In genomic region chr9:21706586-21707265, GRCm38 (mm10) we compare ENCODE assay signal across 17 mouse cellular contexts. TPM values are rescaled to one million over a fixed set of nuclear protein-coding genes. Genes with fewer than 3 reads are reported as not detected.
DNase-seq lines count a peak whose midpoint lies in the region; ATAC-seq and TF ChIP-seq lines count a peak whose summit lies in the region.
"Had no signal": no experiment of that assay in that cellular context is flagged by ENCODE, and none has a peak within 500 bp of the region (broad histone marks: within the 10 kb centered on the region; RNA-seq: fewer than 3 reads in every experiment).

No protein-coding gene starts in this region.

- no peak for DNase-seq in forebrain, embryonic 11.5 days (ENCODE audit: low spot score)
- no peak for DNase-seq in liver, embryonic 13.5 days
- no peak for DNase-seq in liver, embryonic 11.5 days (ENCODE audit: low spot score)
- no peak for DNase-seq in intestine, embryonic 14.5 days (ENCODE audit: low spot score)
- DNase-seq in liver, postnatal 0 days = no peak
- DNase-seq in cerebellum, postnatal 36 days = no peak
- no peak for DNase-seq in lung, postnatal 4 days
- DNase-seq: adrenal gland, postnatal 14 days; B cell, adult 2 months; gastrocnemius, postnatal 14 days; lung, adult 18-20 months; retina, postnatal 1 day; thymus, postnatal 14 days had no signal

- H3K4me2 ChIP-seq in forebrain, embryonic 15.5 days (replicated peaks) = no peak overlapping the region
- H3K4me2 ChIP-seq in forebrain, embryonic 11.5 days (ENCODE audit: low read depth, low read length, severe bottlenecking) = no peak overlapping the region
- H3K4me2 ChIP-seq in liver, embryonic 13.5 days = no peak overlapping the region
- H3K4me2 ChIP-seq in liver, embryonic 11.5 days = no peak overlapping the region
- H3K4me2 ChIP-seq in intestine, embryonic 14.5 days (ENCODE audit: low read length) = no peak overlapping the region
- H3K4me2 ChIP-seq in liver, postnatal 0 days (ENCODE audit: low read depth, low read length) = no peak overlapping the region
- H3K4me2 ChIP-seq: heart, embryonic 13.5 days had no signal

- TF ChIP-seq CTCF in liver, postnatal 0 days (IDR thresholded peaks at IDR 0.05; ENCODE audit: low read depth) = no peak; the same call in 1 of the 2 replicates

- WGBS in forebrain, embryonic 15.5 days = 89% methylated on average over 8 of the region's 8 CpGs
- WGBS in forebrain, embryonic 11.5 days = 90% methylated on average over 8 of the region's 8 CpGs
- 83% methylated on average over 8 of the region's 8 CpGs for WGBS in liver, embryonic 13.5 days (ENCODE audit: insufficient replicate concordance)
- WGBS in liver, embryonic 11.5 days = 87% methylated on average over 8 of the region's 8 CpGs
- 89% methylated on average over 8 of the region's 8 CpGs for WGBS in intestine, embryonic 14.5 days
- 82% methylated on average over 8 of the region's 8 CpGs for WGBS in liver, postnatal 0 days (ENCODE audit: insufficient replicate concordance)

- no peaks in the 10 kb centered on the region for H3K9me3 ChIP-seq in forebrain, embryonic 15.5 days
- no peaks in the 10 kb centered on the region for H3K9me3 ChIP-seq in forebrain, embryonic 11.5 days (ENCODE audit: control insufficient read depth, low read length)
- no peaks in the 10 kb centered on the region for H3K9me3 ChIP-seq in liver, embryonic 13.5 days (replicated peaks)
- H3K9me3 ChIP-seq in liver, embryonic 11.5 days (ENCODE audit: control insufficient read depth, low read length) = no peaks in the 10 kb centered on the region
- no peaks in the 10 kb centered on the region for H3K9me3 ChIP-seq in intestine, embryonic 14.5 days (ENCODE audit: control insufficient read depth, low read length)
- H3K9me3 ChIP-seq in liver, postnatal 0 days (ENCODE audit: low read length) = no peaks in the 10 kb centered on the region
- H3K9me3 ChIP-seq: heart, embryonic 13.5 days had no signal

- 0 out of 2 replicates have a peak, but pooled peaks have one; percentile 47 for ATAC-seq in forebrain, embryonic 15.5 days (replicated peaks)
- ATAC-seq in forebrain, embryonic 11.5 days (replicated peaks; ENCODE audit: low FRiP score) = no peak
- peak; percentile 43; the same call in 1 of the 2 replicates for ATAC-seq in liver, embryonic 13.5 days (ENCODE audit: low read depth)
- ATAC-seq in liver, embryonic 11.5 days (replicated peaks; ENCODE audit: low FRiP score) = no peak; the same call in 1 of the 2 replicates
- peak; percentile 34; the same call in 1 of the 2 replicates for ATAC-seq in intestine, embryonic 14.5 days (replicated peaks; ENCODE audit: low FRiP score, low TSS enrichment, low read depth)
- peak; percentile 89 for ATAC-seq in liver, postnatal 0 days
- ATAC-seq: inflammation-experienced regulatory T-cells, adult 6 months; Patski had no signal

- no peak overlapping the region for H3K9ac ChIP-seq in forebrain, embryonic 15.5 days (replicated peaks)
- no peak overlapping the region for H3K9ac ChIP-seq in forebrain, embryonic 11.5 days (ENCODE audit: low read length)
- H3K9ac ChIP-seq in liver, embryonic 13.5 days = no peak overlapping the region
- no peak overlapping the region for H3K9ac ChIP-seq in liver, embryonic 11.5 days (ENCODE audit: low read depth, low read length)
- H3K9ac ChIP-seq in intestine, embryonic 14.5 days (ENCODE audit: low read length) = no peak overlapping the region
- no peak overlapping the region for H3K9ac ChIP-seq in liver, postnatal 0 days (replicated peaks)
- H3K9ac ChIP-seq: heart, embryonic 13.5 days had no signal

- no peak overlapping the region for H3K27ac ChIP-seq in forebrain, embryonic 15.5 days (replicated peaks)
- no peak overlapping the region for H3K27ac ChIP-seq in forebrain, embryonic 11.5 days (ENCODE audit: low read depth, low read length)
- no peak overlapping the region for H3K27ac ChIP-seq in liver, embryonic 13.5 days
- no peak overlapping the region for H3K27ac ChIP-seq in liver, embryonic 11.5 days (ENCODE audit: low read depth, low read length)
- no peak overlapping the region for H3K27ac ChIP-seq in intestine, embryonic 14.5 days (ENCODE audit: low read depth)
- H3K27ac ChIP-seq in liver, postnatal 0 days (ENCODE audit: low read depth) = peak overlapping the region; percentile 31; the same call in 1 of the 2 replicates
- H3K27ac ChIP-seq: heart, embryonic 13.5 days had no signal

- no peaks in the 10 kb centered on the region for H3K4me1 ChIP-seq in forebrain, embryonic 15.5 days
- no peaks in the 10 kb centered on the region for H3K4me1 ChIP-seq in forebrain, embryonic 11.5 days (replicated peaks; ENCODE audit: control insufficient read depth, insufficient read depth, low read length)
- H3K4me1 ChIP-seq in liver, embryonic 13.5 days (replicated peaks) = no peaks in the 10 kb centered on the region
- H3K4me1 ChIP-seq in liver, embryonic 11.5 days (replicated peaks; ENCODE audit: control insufficient read depth, insufficient read depth, low read length) = no peaks in the 10 kb centered on the region
- H3K4me1 ChIP-seq in intestine, embryonic 14.5 days (replicated peaks; ENCODE audit: control insufficient read depth, insufficient read depth, low read length) = no peaks in the 10 kb centered on the region
- no peaks in the 10 kb centered on the region for H3K4me1 ChIP-seq in liver, postnatal 0 days (ENCODE audit: insufficient read depth)
- H3K4me1 ChIP-seq: heart, embryonic 13.5 days had no signal

- no peaks in the 10 kb centered on the region for H3K27me3 ChIP-seq in forebrain, embryonic 15.5 days
- H3K27me3 ChIP-seq in forebrain, embryonic 11.5 days (ENCODE audit: control insufficient read depth, insufficient read depth, low read length) = no peaks in the 10 kb centered on the region
- H3K27me3 ChIP-seq in liver, embryonic 13.5 days = no peaks in the 10 kb centered on the region
- H3K27me3 ChIP-seq in liver, embryonic 11.5 days (replicated peaks; ENCODE audit: control insufficient read depth, insufficient read depth, low read length) = no peaks in the 10 kb centered on the region
- H3K27me3 ChIP-seq in intestine, embryonic 14.5 days (replicated peaks; ENCODE audit: control insufficient read depth, insufficient read depth, low read length) = no peaks in the 10 kb centered on the region
- H3K27me3 ChIP-seq in liver, postnatal 0 days (ENCODE audit: insufficient read depth, low read length) = no peaks in the 10 kb centered on the region
- H3K27me3 ChIP-seq: heart, embryonic 13.5 days; Patski had no signal

- H3K4me3 ChIP-seq in forebrain, embryonic 15.5 days = no peak overlapping the region
- H3K4me3 ChIP-seq in forebrain, embryonic 11.5 days (ENCODE audit: low read depth, low read length) = no peak overlapping the region
- no peak overlapping the region for H3K4me3 ChIP-seq in liver, embryonic 13.5 days (replicated peaks)
- H3K4me3 ChIP-seq in liver, embryonic 11.5 days (ENCODE audit: low read depth, low read length) = no peak overlapping the region
- no peak overlapping the region for H3K4me3 ChIP-seq in intestine, embryonic 14.5 days (ENCODE audit: low read depth, low read length)
- no peak overlapping the region for H3K4me3 ChIP-seq in liver, postnatal 0 days (ENCODE audit: low read depth, low read length)
- H3K4me3 ChIP-seq: heart, embryonic 13.5 days had no signal

- TF ChIP-seq EP300 in liver, postnatal 0 days (IDR thresholded peaks at IDR 0.05; ENCODE audit: low read depth) = no peak

- peaks cover 66% of the 10 kb centered on the region for H3K36me3 ChIP-seq in forebrain, embryonic 15.5 days
- peaks cover 15% of the 10 kb centered on the region for H3K36me3 ChIP-seq in forebrain, embryonic 11.5 days (ENCODE audit: control insufficient read depth, insufficient read depth, low read length)
- H3K36me3 ChIP-seq in liver, embryonic 13.5 days = peaks cover 61% of the 10 kb centered on the region
- peaks cover 29% of the 10 kb centered on the region for H3K36me3 ChIP-seq in liver, embryonic 11.5 days (ENCODE audit: control insufficient read depth, insufficient read depth, low read length)
- peaks cover 44% of the 10 kb centered on the region for H3K36me3 ChIP-seq in intestine, embryonic 14.5 days (ENCODE audit: control insufficient read depth, insufficient read depth, low read length)
- H3K36me3 ChIP-seq in liver, postnatal 0 days (replicated peaks; ENCODE audit: insufficient read depth, low read length) = peaks cover 30% of the 10 kb centered on the region

RNA-seq across cellular contexts. Expression of gene Ldlr, which starts 16.6 kb away (rescaled TPM):
- 15.9 and 17.3 TPM in 2 replicates for polyA plus RNA-seq in forebrain, embryonic 15.5 days (2015; fragmentation: Nextera tagmentation; extraction: Ambion mirVana)
- polyA plus RNA-seq in forebrain, embryonic 11.5 days (2014; fragmentation: Nextera tagmentation; extraction: Ambion mirVana) = 23.2 and 23.7 TPM in 2 replicates
- polyA plus RNA-seq in liver, embryonic 13.5 days (2015; fragmentation: Nextera tagmentation; extraction: Ambion mirVana) = 18.6 and 22.5 TPM in 2 replicates
- polyA plus RNA-seq in liver, embryonic 11.5 days (2014; fragmentation: Nextera tagmentation; extraction: Ambion mirVana) = 18.8 and 23.9 TPM in 2 replicates
- polyA plus RNA-seq in intestine, embryonic 14.5 days (2014; fragmentation: Nextera tagmentation; extraction: Ambion mirVana) = 32.2 and 34.8 TPM in 2 replicates
- 13.2 and 13.3 TPM in 2 replicates for polyA plus RNA-seq in liver, postnatal 0 days (2015; fragmentation: Nextera tagmentation; extraction: Ambion mirVana)

RNA-seq across cellular contexts. Expression of gene Spc24, which starts 53.4 kb away (rescaled TPM):
- 41.7 and 55.9 TPM in 2 replicates for polyA plus RNA-seq in forebrain, embryonic 15.5 days (2015; fragmentation: Nextera tagmentation; extraction: Ambion mirVana)
- 138 and 162 TPM in 2 replicates for polyA plus RNA-seq in forebrain, embryonic 11.5 days (2014; fragmentation: Nextera tagmentation; extraction: Ambion mirVana)
- polyA plus RNA-seq in liver, embryonic 13.5 days (2015; fragmentation: Nextera tagmentation; extraction: Ambion mirVana) = 86.3 and 91.5 TPM in 2 replicates
- polyA plus RNA-seq in liver, embryonic 11.5 days (2014; fragmentation: Nextera tagmentation; extraction: Ambion mirVana) = 151 and 170 TPM in 2 replicates
- polyA plus RNA-seq in intestine, embryonic 14.5 days (2014; fragmentation: Nextera tagmentation; extraction: Ambion mirVana) = 127 and 135 TPM in 2 replicates
- 38.4 and 41.4 TPM in 2 replicates for polyA plus RNA-seq in liver, postnatal 0 days (2015; fragmentation: Nextera tagmentation; extraction: Ambion mirVana)

Comparison
In these comparisons a context has a peak if more than half of its experiments do, and no peak if none do; other contexts are left out.
1. ATAC-seq: peak in forebrain, embryonic 15.5 days (single experiment), liver, embryonic 13.5 days (single experiment), intestine, embryonic 14.5 days (single experiment) and liver, postnatal 0 days (single experiment); none in forebrain, embryonic 11.5 days (single experiment) and liver, embryonic 11.5 days (single experiment).